Mouse (Mus musculus) liver, postnatal 0 days (tissue): ENCODE results near the gene Irgm2. TPM values are rescaled to one million over a fixed set of nuclear protein-coding genes. Genes with fewer than 3 reads are reported as not detected.
"Not testable (repeated sequence)": the region's sequence is repeated elsewhere in the genome, so short reads cannot be mapped to it uniquely, and the experiment has no call there.

Experiments used
- ATAC-seq: fragments of 200-750 bp; cut with Nextera tagmentation; 2 replicates; pipeline ENCODE4 v1.8.0; 2017; ENCODE audit warnings: mild to moderate bottlenecking, moderate library complexity
- DNase-seq: peaks from one replicate; pipeline ENCODE4 v3.0.0-alpha.2; 2016
- H3K27ac ChIP-seq: fragments of 300-500 bp; sonication (generic); 2 replicates; pipeline ENCODE4 v1.5.1; 2014; ENCODE audit warnings: antibody characterized with exemption, moderate library complexity, mild to moderate bottlenecking, low read depth
- H3K27me3 ChIP-seq: fragments of 300-500 bp; sonication (generic); 2 replicates; pipeline ENCODE4 v1.6.1; 2014; ENCODE audit warnings: low read length, control low read depth, mixed read lengths; ENCODE audit not compliant: insufficient read depth
- H3K36me3 ChIP-seq: fragments of 300-500 bp; sonication (generic); replicated peaks from 2 replicates; pipeline ENCODE4 v1.6.1; 2014; ENCODE audit warnings: mild to moderate bottlenecking, control low read depth, low read length, moderate library complexity, mixed read lengths; ENCODE audit not compliant: insufficient read depth
- H3K4me1 ChIP-seq: fragments of 300-500 bp; sonication (generic); 2 replicates; pipeline ENCODE4 v1.6.1; 2014; ENCODE audit warnings: antibody characterized with exemption, mild to moderate bottlenecking, control low read depth; ENCODE audit not compliant: insufficient read depth
- H3K4me2 ChIP-seq: fragments of 300-500 bp; sonication (generic); 2 replicates; pipeline ENCODE4 v1.6.1; 2014; ENCODE audit warnings: low read depth, mild to moderate bottlenecking, low read length, moderate library complexity, mixed read lengths
- H3K4me3 ChIP-seq: fragments of 300-500 bp; sonication (generic); 2 replicates; pipeline ENCODE4 v1.5.1; 2014; ENCODE audit warnings: low read depth, low read length
- H3K9ac ChIP-seq: fragments of 300-500 bp; sonication (generic); replicated peaks from 2 replicates; pipeline ENCODE4 v1.6.1; 2014; ENCODE audit warnings: mild to moderate bottlenecking, moderate library complexity
- H3K9me3 ChIP-seq: fragments of 300-500 bp; sonication (generic); 2 replicates; pipeline ENCODE4 v1.6.1; 2016; ENCODE audit warnings: mild to moderate bottlenecking, control low read depth, low read length, mixed read lengths
- CTCF ChIP-seq: sonication (generic); IDR thresholded peaks from 2 replicates; pipeline ENCODE4 v1.5.1; 2016; ENCODE audit warnings: antibody characterized with exemption, low read depth
- EP300 ChIP-seq: IDR thresholded peaks from 2 replicates; pipeline ENCODE4 v1.6.1; 2016; ENCODE audit warnings: antibody characterized with exemption, low read depth, mild to moderate bottlenecking
- WGBS: fragments of 180-500 bp; shearing (Covaris S2); extraction: QIAGEN DNeasy Blood & Tissue Kit; methylation state at CpG from one replicate; pipeline ENCODE4 v1.1.7; 2014; ENCODE audit not compliant: insufficient replicate concordance; 5-methylcytosine and 5-hydroxymethylcytosine counted together
- polyA plus RNA-seq: library from polyadenylated mRNA; unstranded; fragments of >200 nt; fragmentation: Nextera tagmentation; extraction: Ambion mirVana; gene quantifications from 2 replicates; pipeline ENCODE4 v1.2.1, GENCODE M21; 2015

Gene Irgm2
- polyA plus RNA-seq, 1 experiment from 2014 or later, result 17.2 TPM

- 56% methylated on average over 16 of the region's 16 CpGs for WGBS
- Histone ChIP-seq H3K9ac (no peak overlapping the region), H3K4me1 (no peaks in the 10 kb centered on the region; the same call in 1 of the 2 replicates), H3K9me3 (no peaks in the 10 kb centered on the region), H3K27me3 (no peaks in the 10 kb centered on the region), H3K27ac (no peak overlapping the region), H3K4me2 (no peak overlapping the region), H3K4me3 (no peak overlapping the region), H3K36me3 (no peaks in the 10 kb centered on the region)
- DNase-seq, result no peak
- ATAC-seq, result no peak
- TF ChIP-seq EP300, result no peak
- no peak for TF ChIP-seq CTCF
Observed at GRCm38 (mm10) chr11:58230396-58230910, 31.0 kb downstream of the Irgm2 start.

- TF ChIP-seq EP300 (no peak), CTCF (no peak)
- WGBS, result 76% methylated on average over 8 of the region's 8 CpGs
- no peak overlapping the region for H3K4me3 ChIP-seq
- no peaks in the 10 kb centered on the region for H3K36me3 ChIP-seq
- no peak overlapping the region for H3K9ac ChIP-seq
- no peak overlapping the region for H3K27ac ChIP-seq
- H3K4me1 ChIP-seq, result no peaks in the 10 kb centered on the region
- no peak overlapping the region for H3K4me2 ChIP-seq
- DNase-seq (no peak), ATAC-seq (no peak)
- H3K27me3 ChIP-seq, result no peaks in the 10 kb centered on the region
- H3K9me3 ChIP-seq, result no peaks in the 10 kb centered on the region
Observed at GRCm38 (mm10) chr11:58231156-58231555, 31.7 kb downstream of the Irgm2 start.

- 69% methylated on average over 3 of the region's 3 CpGs for WGBS
- not testable (repeated sequence) for H3K27me3 ChIP-seq, H3K27ac ChIP-seq, H3K36me3 ChIP-seq, ATAC-seq, H3K4me2 ChIP-seq, H3K9me3 ChIP-seq, H3K4me1 ChIP-seq, H3K4me3 ChIP-seq, DNase-seq, H3K9ac ChIP-seq
Observed at GRCm38 (mm10) chr11:58234551-58234950, 35.1 kb downstream of the Irgm2 start.

GRCm38 (mm10) chr11:58235152-58235551 lies 35.7 kb downstream of the Irgm2 start:
- Histone ChIP-seq H3K9ac (no peak overlapping the region), H3K9me3 (no peaks in the 10 kb centered on the region), H3K27ac (no peak overlapping the region), H3K36me3 (no peaks in the 10 kb centered on the region), H3K4me2 (no peak overlapping the region), H3K4me1 (0 out of 2 replicates have a peak, but pooled peaks cover 6% of the 10 kb centered on the region), H3K27me3 (no peaks in the 10 kb centered on the region), H3K4me3 (no peak overlapping the region)
- WGBS, result 18% methylated on average over 6 of the region's 6 CpGs
- TF ChIP-seq CTCF, result peak; percentile 81
- no peak for TF ChIP-seq EP300
- peak; percentile 55 for DNase-seq
- ATAC-seq, result no peak

- H3K9me3 ChIP-seq, result no peaks in the 10 kb centered on the region
- peak overlapping the region; percentile 30 for H3K4me3 ChIP-seq
- H3K9ac ChIP-seq, result no peak overlapping the region
- TF ChIP-seq EP300 (no peak), CTCF (peak; percentile 56)
- 4% methylated on average over 37 of the region's 37 CpGs for WGBS
- DNase-seq (peak; percentile 82), ATAC-seq (peak; percentile 97)
- H3K27me3 ChIP-seq, result no peaks in the 10 kb centered on the region
- H3K27ac ChIP-seq, result no peak overlapping the region
- no peaks in the 10 kb centered on the region for H3K36me3 ChIP-seq
- H3K4me1 ChIP-seq, result 0 out of 2 replicates have a peak, but pooled peaks cover 6% of the 10 kb centered on the region
- peak overlapping the region; percentile 73 for H3K4me2 ChIP-seq
Observed at GRCm38 (mm10) chr11:58238840-58239791, 39.7 kb downstream of the Irgm2 start.

GRCm38 (mm10) chr11:58247294-58247693 lies 47.9 kb downstream of the Irgm2 start:
- no peaks in the 10 kb centered on the region for H3K9me3 ChIP-seq
- no peak overlapping the region for H3K4me2 ChIP-seq
- WGBS, result 46% methylated on average over 4 of the region's 4 CpGs
- H3K27ac ChIP-seq, result no peak overlapping the region
- no peaks in the 10 kb centered on the region for H3K4me1 ChIP-seq
- no peak overlapping the region for H3K9ac ChIP-seq
- no peaks in the 10 kb centered on the region for H3K27me3 ChIP-seq
- no peaks in the 10 kb centered on the region for H3K36me3 ChIP-seq
- no peak for TF ChIP-seq CTCF
- TF ChIP-seq EP300, result no peak
- DNase-seq (no peak), ATAC-seq (no peak)
- H3K4me3 ChIP-seq, result no peak overlapping the region
